Mouse (Mus musculus): ENCODE results near the gene Zfp148. TPM values are rescaled to one million over a fixed set of nuclear protein-coding genes. Genes with fewer than 3 reads are reported as not detected.

The Zfp148 gene
- total and polyA plus RNA-seq, 3 experiments = 15.6 to 22.2 (median 19.2) TPM

- TF ChIP-seq POLR2A (IDR thresholded peaks at IDR 0.05; ENCODE audit: control insufficient read depth in 1 of 2, insufficient read depth in 1 of 2, low read depth in 1 of 2, low read length in 2 of 2, poor library complexity in 1 of 2) (no peak), ZC3H11A (IDR thresholded peaks at IDR 0.05; ENCODE audit: low read depth, low read length) (no peak), NELFE (IDR thresholded peaks at IDR 0.05; ENCODE audit: low read depth, low read length) (no peak), KAT2A (conservative IDR thresholded peaks at IDR 0.05; ENCODE audit: low read depth, low read length) (no peak), POLR2AphosphoS5 (IDR thresholded peaks at IDR 0.05; ENCODE audit: borderline replicate concordance, low read depth, low read length) (no peak), BHLHE40 (IDR thresholded peaks at IDR 0.05; ENCODE audit: borderline replicate concordance, low read depth, low read length) (no peak), TCF12 (IDR thresholded peaks at IDR 0.05; ENCODE audit: low read depth, low read length) (no peak), HCFC1 (IDR thresholded peaks at IDR 0.05; ENCODE audit: low read depth, low read length) (no peak), TBP (IDR thresholded peaks at IDR 0.05; ENCODE audit: low read depth, low read length) (peak; percentile 91), MEF2A (IDR thresholded peaks at IDR 0.05; ENCODE audit: extremely low read depth, insufficient replicate concordance, low read depth, low read length, poor library complexity, severe bottlenecking) (no peak), UBTF (IDR thresholded peaks at IDR 0.05; ENCODE audit: borderline replicate concordance, insufficient read depth, low read depth, low read length) (peak; percentile 60; the same call in 1 of the 2 replicates)
- Histone ChIP-seq H3K9me3 (replicated peaks; ENCODE audit: insufficient read depth, low read length) (no peaks in the 10 kb centered on the region), H3K27me3 (ENCODE audit: control insufficient read depth in 1 of 2, insufficient read depth in 2 of 2, low read length in 2 of 2) (no peaks in the 10 kb centered on the region), H3K79me2 (ENCODE audit: control insufficient read depth, insufficient read depth, low read length, poor library complexity) (no peaks in the 10 kb centered on the region), H3K36me3 (ENCODE audit: control insufficient read depth in 1 of 2, insufficient read depth in 2 of 2, low read length in 2 of 2) (peaks cover 0 to 24% of the 10 kb centered on the region in 2 experiments; a peak in 2 of 4 replicates), H3K9ac (ENCODE audit: control insufficient read depth, low read depth, low read length, poor library complexity, severe bottlenecking) (no peak overlapping the region), H3K27ac (ENCODE audit: control insufficient read depth, low read depth, low read length) (no peak overlapping the region), H3K4me1 (ENCODE audit: control insufficient read depth in 1 of 2, insufficient read depth in 2 of 2, low read length in 2 of 2) (no peaks in the 10 kb centered on the region), H3K4me3 (ENCODE audit: control insufficient read depth in 1 of 2, insufficient read depth in 1 of 2, low read depth in 2 of 2, low read length in 2 of 2) (no peak overlapping the region)
- DNase-seq (ENCODE audit: low read depth, low spot score) = peak; percentile 27
Observed at GRCm38 (mm10) chr16:33474381-33474780, 93.7 kb downstream of the Zfp148 start.

- Histone ChIP-seq H3K4me1 (ENCODE audit: control insufficient read depth in 1 of 2, insufficient read depth in 2 of 2, low read length in 2 of 2) (no peaks in the 10 kb centered on the region), H3K9me3 (replicated peaks; ENCODE audit: insufficient read depth, low read length) (no peaks in the 10 kb centered on the region), H3K4me3 (ENCODE audit: control insufficient read depth in 1 of 2, insufficient read depth in 1 of 2, low read depth in 2 of 2, low read length in 2 of 2) (no peak overlapping the region), H3K27me3 (ENCODE audit: control insufficient read depth in 1 of 2, insufficient read depth in 2 of 2, low read length in 2 of 2) (no peaks in the 10 kb centered on the region), H3K27ac (ENCODE audit: control insufficient read depth, low read depth, low read length) (no peak overlapping the region), H3K9ac (ENCODE audit: control insufficient read depth, low read depth, low read length, poor library complexity, severe bottlenecking) (no peak overlapping the region), H3K36me3 (ENCODE audit: control insufficient read depth in 1 of 2, insufficient read depth in 2 of 2, low read length in 2 of 2) (peaks cover 0 to 10% of the 10 kb centered on the region in 2 experiments; a peak in 2 of 4 replicates), H3K79me2 (ENCODE audit: control insufficient read depth, insufficient read depth, low read length, poor library complexity) (no peaks in the 10 kb centered on the region)
- TF ChIP-seq MYB (IDR thresholded peaks at IDR 0.05; ENCODE audit: low read depth, low read length) = no peak
- TF ChIP-seq TAL1 (IDR thresholded peaks at IDR 0.05; ENCODE audit: low read length) = no peak
- TF ChIP-seq POLR2AphosphoS2 (IDR thresholded peaks at IDR 0.05; ENCODE audit: low read length) = no peak
- peak; percentile 62 for DNase-seq (ENCODE audit: low read depth, low spot score)
Observed at GRCm38 (mm10) chr16:33479926-33480325, 99.3 kb downstream of the Zfp148 start.

- Histone ChIP-seq H3K4me1 (ENCODE audit: control insufficient read depth in 1 of 2, insufficient read depth in 2 of 2, low read length in 2 of 2) (no peaks in the 10 kb centered on the region), H3K9me3 (replicated peaks; ENCODE audit: insufficient read depth, low read length) (no peaks in the 10 kb centered on the region), H3K27ac (ENCODE audit: control insufficient read depth, low read depth, low read length) (no peak overlapping the region), H3K4me3 (ENCODE audit: control insufficient read depth in 1 of 2, insufficient read depth in 1 of 2, low read depth in 2 of 2, low read length in 2 of 2) (no peak overlapping the region), H3K9ac (ENCODE audit: control insufficient read depth, low read depth, low read length, poor library complexity, severe bottlenecking) (no peak overlapping the region), H3K79me2 (ENCODE audit: control insufficient read depth, insufficient read depth, low read length, poor library complexity) (no peaks in the 10 kb centered on the region), H3K27me3 (ENCODE audit: control insufficient read depth in 1 of 2, insufficient read depth in 2 of 2, low read length in 2 of 2) (no peaks in the 10 kb centered on the region), H3K36me3 (ENCODE audit: control insufficient read depth in 1 of 2, insufficient read depth in 2 of 2, low read length in 2 of 2) (peaks cover 0 to 8% of the 10 kb centered on the region in 2 experiments; a peak in 2 of 4 replicates)
- peak; percentile 40 for DNase-seq (ENCODE audit: low read depth, low spot score)
- TF ChIP-seq NRF1 (IDR thresholded peaks at IDR 0.05; ENCODE audit: insufficient read depth, low read depth, low read length, poor library complexity, severe bottlenecking) (no peak), USF2 (IDR thresholded peaks at IDR 0.05; ENCODE audit: borderline replicate concordance in 1 of 2, insufficient read depth in 1 of 2, low read depth in 1 of 2, low read length in 2 of 2) (no peak), SMC3 (IDR thresholded peaks at IDR 0.05; ENCODE audit: low read depth, low read length) (no peak), ELF1 (IDR thresholded peaks at IDR 0.05; ENCODE audit: low read depth, low read length) (no peak), MYB (IDR thresholded peaks at IDR 0.05; ENCODE audit: low read depth, low read length) (no peak), TAL1 (IDR thresholded peaks at IDR 0.05; ENCODE audit: low read length) (no peak), ZMIZ1 (IDR thresholded peaks at IDR 0.05; ENCODE audit: low read depth, low read length) (no peak), POLR2AphosphoS2 (IDR thresholded peaks at IDR 0.05; ENCODE audit: low read length) (no peak), RAD21 (IDR thresholded peaks at IDR 0.05; ENCODE audit: low read depth, low read length) (peak; percentile 6; the same call in 1 of the 2 replicates), E2F4 (IDR thresholded peaks at IDR 0.05; ENCODE audit: borderline replicate concordance, low read depth, low read length) (no peak), ZNF384 (IDR thresholded peaks at IDR 0.05; ENCODE audit: low read depth, low read length) (no peak), MYC (IDR thresholded peaks at IDR 0.05; ENCODE audit: low read depth, low read length) (no peak), POLR2A (IDR thresholded peaks at IDR 0.05; ENCODE audit: control insufficient read depth in 1 of 2, insufficient read depth in 1 of 2, low read depth in 1 of 2, low read length in 2 of 2, poor library complexity in 1 of 2) (no peak), MAFK (IDR thresholded peaks at IDR 0.05; ENCODE audit: borderline replicate concordance, low read depth, low read length) (no peak), SIN3A (IDR thresholded peaks at IDR 0.05; ENCODE audit: low read length) (no peak), TCF12 (IDR thresholded peaks at IDR 0.05; ENCODE audit: low read depth, low read length) (no peak)
Observed at GRCm38 (mm10) chr16:33481148-33481547, 100.5 kb downstream of the Zfp148 start.

All from MEL (cell line).